Mouse (Mus musculus) heart, embryonic 12.5 days (tissue): Measurements from ENCODE around the gene Arid3b. TPM values are rescaled to one million over a fixed set of nuclear protein-coding genes. Genes with fewer than 3 reads are reported as not detected.

Experiments
- ATAC-seq: fragments of 200-750 bp; cut with Nextera tagmentation; 2 replicates; pipeline ENCODE4 v1.8.0; 2017; ENCODE audit warnings: moderate TSS enrichment, moderate library complexity; ENCODE audit not compliant: insufficient number of reproducible peaks, low FRiP score
- H3K27ac ChIP-seq: fragments of 300-500 bp; sonication (generic); 2 replicates; pipeline ENCODE4 v1.5.1; 2016; ENCODE audit warnings: mild to moderate bottlenecking, moderate library complexity; ENCODE audit not compliant: poor library complexity, severe bottlenecking
- H3K27me3 ChIP-seq: fragments of 300-500 bp; sonication (generic); replicated peaks from 2 replicates; pipeline ENCODE4 v1.6.1; 2016; ENCODE audit warnings: mild to moderate bottlenecking, moderate library complexity
- H3K36me3 ChIP-seq: fragments of 300-500 bp; sonication (generic); 2 replicates; pipeline ENCODE4 v1.6.1; 2016; ENCODE audit warnings: mild to moderate bottlenecking, moderate library complexity
- H3K4me1 ChIP-seq: fragments of 300-500 bp; sonication (generic); replicated peaks from 2 replicates; pipeline ENCODE4 v1.6.1; 2016; ENCODE audit warnings: mild to moderate bottlenecking
- H3K4me2 ChIP-seq: fragments of 300-500 bp; sonication (generic); 2 replicates; pipeline ENCODE4 v1.6.1; 2016; ENCODE audit warnings: mild to moderate bottlenecking, moderate library complexity
- H3K4me3 ChIP-seq: fragments of 300-500 bp; sonication (generic); 2 replicates; pipeline ENCODE4 v1.5.1; 2016; ENCODE audit warnings: mild to moderate bottlenecking
- H3K9ac ChIP-seq: fragments of 300-500 bp; sonication (generic); 2 replicates; pipeline ENCODE4 v1.6.1; 2016; ENCODE audit warnings: mild to moderate bottlenecking, moderate library complexity
- H3K9me3 ChIP-seq: fragments of 300-500 bp; sonication (generic); replicated peaks from 2 replicates; pipeline ENCODE4 v1.6.1; 2016; ENCODE audit warnings: mild to moderate bottlenecking, moderate library complexity
- WGBS: fragments of 180-500 bp; shearing (Covaris S2); methylation state at CpG from one replicate; pipeline ENCODE4 v1.1.7; 2016; 5-methylcytosine and 5-hydroxymethylcytosine counted together
- polyA plus RNA-seq: library from polyadenylated mRNA; unstranded; fragments of >200 nt; fragmentation: Nextera tagmentation; extraction: Ambion mirVana; gene quantifications from 2 replicates; pipeline ENCODE4 v1.2.1, GENCODE M21; 2016

The Arid3b gene
- polyA plus RNA-seq, 1 experiment from 2014 or later = 27.0 TPM

DNA sequence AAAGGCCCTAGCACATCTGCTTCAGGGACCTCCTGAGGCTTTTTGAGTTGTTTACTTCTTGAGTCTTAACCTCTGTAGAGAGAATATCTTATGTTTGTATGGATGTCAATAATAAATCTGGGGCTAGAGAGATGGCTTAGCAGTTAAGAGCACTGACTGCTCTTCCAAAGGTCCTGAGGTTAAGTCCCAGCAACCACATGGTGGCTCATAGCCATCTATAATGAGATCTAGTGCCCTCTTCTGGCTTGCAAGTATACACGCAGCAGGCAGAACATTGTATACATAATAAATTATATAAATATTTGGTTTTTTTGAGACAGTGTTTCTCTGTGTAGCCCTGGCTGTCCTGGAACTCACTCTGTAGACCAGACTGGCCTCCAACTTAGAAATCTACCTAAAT lies 62.4 kb downstream of the Arid3b start:
- Histone ChIP-seq H3K9me3 (no peaks in the 10 kb centered on the region), H3K4me1 (peaks cover 41% of the 10 kb centered on the region), H3K27ac (peak overlapping the region; percentile 35; the same call in 1 of the 2 replicates), H3K4me3 (no peak overlapping the region), H3K9ac (no peak overlapping the region), H3K4me2 (no peak overlapping the region), H3K27me3 (no peaks in the 10 kb centered on the region), H3K36me3 (peaks cover 4% of the 10 kb centered on the region; the same call in 1 of the 2 replicates)
- 14% methylated on average over 1 of the region's 1 CpGs for WGBS
- no peak for ATAC-seq

DNA sequence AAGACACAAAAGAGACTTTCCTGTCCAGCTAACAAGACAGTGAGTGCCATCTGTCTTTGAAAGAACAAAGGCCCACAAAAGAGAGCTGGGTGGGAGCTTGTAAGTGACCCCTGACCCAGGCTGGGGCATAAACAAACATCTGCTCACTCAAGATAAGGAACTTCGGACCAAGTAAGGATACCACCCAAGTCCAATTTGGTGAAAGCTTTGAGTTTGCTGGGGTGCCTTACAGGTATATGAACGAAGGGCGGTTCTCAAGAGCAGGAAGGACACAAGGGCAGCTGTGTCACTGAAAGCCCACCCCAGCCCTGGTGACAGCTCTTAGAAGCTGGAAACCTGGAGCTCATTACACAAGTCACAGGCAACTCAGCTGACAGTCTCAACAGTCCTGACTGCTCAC lies 62.8 kb downstream of the Arid3b start:
- Histone ChIP-seq H3K9ac (no peak overlapping the region), H3K27ac (peak overlapping the region; percentile 35), H3K9me3 (no peaks in the 10 kb centered on the region), H3K4me1 (peaks cover 44% of the 10 kb centered on the region), H3K4me3 (no peak overlapping the region), H3K36me3 (peaks cover 4% of the 10 kb centered on the region; the same call in 1 of the 2 replicates), H3K27me3 (no peaks in the 10 kb centered on the region), H3K4me2 (no peak overlapping the region)
- 40% methylated on average over 3 of the region's 3 CpGs for WGBS
- ATAC-seq = no peak; the same call in 1 of the 2 replicates

DNA sequence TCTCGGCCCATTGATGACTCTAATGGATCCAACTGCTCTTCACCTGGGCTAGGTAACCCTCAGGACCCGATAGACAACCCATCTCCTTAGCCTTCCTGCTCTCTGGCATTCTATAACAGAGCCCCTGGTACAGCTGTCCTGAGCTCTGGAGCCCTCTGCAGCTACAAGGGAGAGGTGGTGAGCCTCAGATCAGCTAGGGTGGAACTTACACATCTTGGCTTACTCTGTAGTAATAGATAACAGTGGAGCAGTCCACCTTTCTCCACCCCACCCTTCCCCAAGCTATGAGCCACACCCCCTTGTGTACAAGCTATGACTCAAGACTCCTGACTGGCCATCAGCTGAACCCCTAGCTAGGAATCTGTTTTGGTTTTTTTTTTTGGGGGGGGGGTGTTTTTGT lies 65.8 kb downstream of the Arid3b start:
- peak; percentile 82 for ATAC-seq
- WGBS = 87% methylated on average over 2 of the region's 2 CpGs
- Histone ChIP-seq H3K27ac (peak overlapping the region; percentile 86), H3K9me3 (no peaks in the 10 kb centered on the region), H3K4me2 (no peak overlapping the region), H3K36me3 (no peaks in the 10 kb centered on the region), H3K27me3 (no peaks in the 10 kb centered on the region), H3K9ac (no peak overlapping the region), H3K4me1 (peaks cover 59% of the 10 kb centered on the region), H3K4me3 (no peak overlapping the region)

GRCm38 (mm10) chr9:57770214-57770613 lies 66.4 kb downstream of the Arid3b start:
- H3K4me3 ChIP-seq = no peak overlapping the region
- no peaks in the 10 kb centered on the region for H3K36me3 ChIP-seq
- no peaks in the 10 kb centered on the region for H3K9me3 ChIP-seq
- peak overlapping the region; percentile 86 for H3K27ac ChIP-seq
- H3K9ac ChIP-seq = 0 out of 2 replicates have a peak overlapping the region, but pooled peaks have one; percentile 27
- H3K4me2 ChIP-seq = peak overlapping the region; percentile 0; the same call in 1 of the 2 replicates
- WGBS = 29% methylated on average over 1 of the region's 1 CpGs
- peaks cover 57% of the 10 kb centered on the region for H3K4me1 ChIP-seq
- peak; percentile 13; the same call in 1 of the 2 replicates for ATAC-seq
- H3K27me3 ChIP-seq = no peaks in the 10 kb centered on the region

GRCm38 (mm10) chr9:57769539-57770069 lies 67.0 kb downstream of the Arid3b start:
- ATAC-seq = peak; percentile 68
- WGBS = 38% methylated on average over 2 of the region's 2 CpGs
- peaks cover 57% of the 10 kb centered on the region for H3K4me1 ChIP-seq
- H3K9ac ChIP-seq = peak overlapping the region; percentile 27; the same call in 1 of the 2 replicates
- H3K9me3 ChIP-seq = no peaks in the 10 kb centered on the region
- no peaks in the 10 kb centered on the region for H3K36me3 ChIP-seq
- peak overlapping the region; percentile 0; the same call in 1 of the 2 replicates for H3K4me2 ChIP-seq
- peak overlapping the region; percentile 86 for H3K27ac ChIP-seq
- no peaks in the 10 kb centered on the region for H3K27me3 ChIP-seq
- no peak overlapping the region for H3K4me3 ChIP-seq

- no peaks in the 10 kb centered on the region for H3K36me3 ChIP-seq
- ATAC-seq = no peak
- WGBS = 85% methylated on average over 4 of the region's 4 CpGs
- H3K27ac ChIP-seq = peak overlapping the region; percentile 64
- no peaks in the 10 kb centered on the region for H3K9me3 ChIP-seq
- no peaks in the 10 kb centered on the region for H3K27me3 ChIP-seq
- peaks cover 70% of the 10 kb centered on the region for H3K4me1 ChIP-seq
- H3K4me2 ChIP-seq = peak overlapping the region; percentile 96
- 0 out of 2 replicates have a peak overlapping the region, but pooled peaks have one; percentile 9 for H3K9ac ChIP-seq
- H3K4me3 ChIP-seq = no peak overlapping the region
These were observed 69.4 kb downstream of the Arid3b start for GRCm38 (mm10) chr9:57767231-57767630.

DNA sequence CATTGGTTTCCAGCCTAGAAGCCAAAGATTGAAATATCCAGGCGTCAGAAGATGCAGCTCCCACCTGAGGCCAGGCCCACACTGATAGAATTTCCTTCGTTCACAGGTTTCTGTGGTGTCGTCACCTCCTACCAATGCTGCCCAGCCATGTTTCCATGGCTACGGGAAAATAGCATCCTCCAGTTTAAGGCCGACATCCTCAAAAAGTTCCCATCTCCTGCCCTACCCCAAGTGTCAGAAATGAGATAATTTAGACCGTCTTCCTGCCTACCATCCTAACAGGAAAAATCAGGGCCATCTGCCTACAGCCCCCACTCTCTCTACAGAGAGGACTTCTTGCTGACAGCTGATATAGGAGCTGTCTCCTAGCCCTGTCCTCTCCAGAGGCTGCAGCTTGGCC lies 70.2 kb downstream of the Arid3b start:
- Histone ChIP-seq H3K9me3 (no peaks in the 10 kb centered on the region), H3K4me1 (peaks cover 70% of the 10 kb centered on the region), H3K27ac (peak overlapping the region; percentile 98), H3K36me3 (peaks cover 4% of the 10 kb centered on the region), H3K27me3 (no peaks in the 10 kb centered on the region), H3K9ac (peak overlapping the region; percentile 93), H3K4me2 (peak overlapping the region; percentile 96), H3K4me3 (peak overlapping the region; percentile 87)
- WGBS = 33% methylated on average over 6 of the region's 6 CpGs
- no peak for ATAC-seq

DNA sequence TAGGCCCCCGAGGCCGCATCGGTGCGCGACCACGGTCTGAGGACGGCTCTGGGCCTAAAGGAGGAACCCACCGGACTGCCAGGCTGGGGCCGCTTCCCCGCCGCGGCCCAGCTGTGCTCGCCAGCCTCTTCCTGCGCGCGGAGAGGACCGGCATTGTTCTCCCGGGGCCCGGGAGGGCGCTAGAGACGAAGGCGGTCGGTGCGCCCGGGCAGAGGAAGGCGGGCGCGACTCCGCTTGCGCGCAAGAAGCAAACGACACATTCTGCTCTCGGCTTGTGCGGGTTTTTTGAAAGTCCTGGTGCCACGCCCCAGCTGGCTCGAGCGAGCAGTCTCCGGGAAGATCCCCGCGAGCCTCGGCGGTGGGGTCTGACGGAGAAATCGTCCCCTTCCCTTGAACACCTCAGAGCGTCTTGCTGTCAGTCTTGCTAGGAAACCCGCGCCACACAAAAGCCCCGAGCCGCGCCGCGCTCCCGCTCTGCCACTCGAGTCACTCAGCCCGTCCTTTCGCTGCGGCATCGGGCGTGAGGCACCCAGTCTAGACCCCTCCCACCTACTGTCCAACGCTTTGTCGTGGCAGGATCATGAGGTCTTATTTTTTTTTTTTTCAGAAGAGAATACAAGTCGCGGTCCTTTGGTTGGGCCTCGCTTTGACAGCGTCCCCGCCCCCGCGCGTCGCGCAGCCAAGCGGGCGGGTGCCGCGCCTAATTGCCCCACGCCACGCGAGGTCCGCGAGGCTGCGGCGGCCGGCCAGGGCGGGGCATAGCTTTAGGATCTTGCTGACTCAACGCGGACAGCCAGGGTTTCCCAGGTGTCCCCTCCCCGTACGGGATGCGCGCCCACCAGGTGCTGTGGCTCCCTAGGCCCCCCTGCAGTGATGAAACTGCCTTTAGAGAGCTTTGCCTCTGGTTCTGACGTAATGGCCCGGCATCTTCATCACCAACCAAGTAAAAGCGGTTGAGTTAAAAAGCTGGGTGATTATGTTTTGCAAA lies 70.9 kb downstream of the Arid3b start, which contains the start of gene Clk3:
Clk3 (minus strand) TSS at position 497 of the 988 bp plus-strand sequence.
- peak within 1 kb of the TSS; percentile 93 for H3K9ac ChIP-seq
- peak within 1 kb of the TSS; percentile 87 for H3K4me3 ChIP-seq
- peak within 1 kb of the TSS; percentile 98 for H3K27ac ChIP-seq
- ATAC-seq = peak; percentile 49
- H3K4me2 ChIP-seq = peak within 1 kb of the TSS; percentile 96
- no peaks in the 10 kb centered on the region for H3K9me3 ChIP-seq
- H3K36me3 ChIP-seq = peaks cover 11% of the 10 kb centered on the region
- no peaks in the 10 kb centered on the region for H3K27me3 ChIP-seq
- WGBS = under 1% methylated on average over 93 of the region's 93 CpGs
- peaks cover 68% of the 10 kb centered on the region for H3K4me1 ChIP-seq

DNA sequence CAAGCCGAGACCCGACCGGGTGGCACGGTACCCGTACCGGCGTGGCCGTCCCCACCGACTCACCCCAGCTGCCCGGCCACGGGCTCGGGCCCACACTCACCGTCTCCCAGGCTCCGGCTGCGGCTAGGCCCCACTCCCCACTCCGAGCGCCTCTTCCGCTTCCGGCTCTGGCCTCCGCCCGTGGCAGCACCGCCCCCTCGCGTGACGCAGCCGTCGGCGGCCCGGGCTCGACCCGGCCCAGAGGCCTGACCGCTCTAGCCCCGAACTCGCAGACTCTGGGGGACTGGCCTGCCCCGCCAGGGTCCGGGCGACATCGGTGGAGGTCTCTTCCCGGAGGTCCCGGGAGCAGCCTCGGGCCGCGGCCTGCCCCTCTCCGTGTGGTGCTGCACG lies 71.6 kb downstream of the Arid3b start:
- H3K4me3 ChIP-seq = peak overlapping the region; percentile 87
- peak overlapping the region; percentile 96 for H3K4me2 ChIP-seq
- H3K9me3 ChIP-seq = no peaks in the 10 kb centered on the region
- peaks cover 18% of the 10 kb centered on the region for H3K36me3 ChIP-seq
- peak overlapping the region; percentile 98 for H3K27ac ChIP-seq
- WGBS = under 1% methylated on average over 45 of the region's 45 CpGs
- H3K4me1 ChIP-seq = peaks cover 64% of the 10 kb centered on the region
- H3K27me3 ChIP-seq = no peaks in the 10 kb centered on the region
- ATAC-seq = peak; percentile 88
- peak overlapping the region; percentile 93 for H3K9ac ChIP-seq

DNA sequence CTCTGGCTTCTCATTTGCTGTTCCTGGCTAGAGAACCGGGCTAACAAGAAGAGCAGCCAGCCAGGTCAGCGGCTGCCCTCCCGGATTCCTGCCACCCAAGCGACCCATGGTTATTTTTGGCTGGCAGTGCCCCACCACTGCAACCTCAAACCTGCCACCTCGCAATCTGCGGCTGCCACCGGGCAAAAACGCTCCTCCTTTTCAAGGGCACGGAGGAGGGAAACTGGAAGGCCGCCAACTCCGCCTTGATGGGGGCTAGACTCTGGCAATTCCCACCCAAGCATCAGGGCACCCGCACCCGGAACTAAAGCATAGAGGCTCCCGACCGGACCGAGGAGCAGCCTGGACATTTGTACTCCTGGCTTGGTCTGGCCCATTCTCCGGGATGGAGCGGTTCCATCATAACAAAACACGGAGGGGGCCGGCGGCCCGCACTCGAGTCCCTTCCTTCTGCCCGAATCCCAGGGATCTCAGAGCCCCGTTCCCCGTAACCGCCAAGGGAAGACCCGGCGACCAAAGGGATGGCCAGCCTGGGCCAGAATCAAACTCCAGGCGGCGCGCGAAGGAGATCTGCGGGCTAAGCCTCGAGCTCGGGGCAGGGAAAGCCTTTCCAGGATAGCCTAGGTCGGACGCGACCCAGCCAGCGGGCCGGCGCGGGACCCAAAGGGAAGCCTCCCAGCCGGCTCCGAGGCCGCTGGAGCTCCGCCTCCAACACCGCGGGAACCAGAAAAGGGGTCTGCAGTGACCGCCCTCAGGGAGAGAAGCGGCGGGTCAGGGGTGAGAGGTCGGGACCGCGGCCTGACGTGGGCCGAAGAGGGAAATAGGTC lies 72.2 kb downstream of the Arid3b start:
- Histone ChIP-seq H3K4me1 (peaks cover 63% of the 10 kb centered on the region), H3K4me3 (peak overlapping the region; percentile 87), H3K9me3 (no peaks in the 10 kb centered on the region), H3K36me3 (peaks cover 24% of the 10 kb centered on the region), H3K27ac (peak overlapping the region; percentile 98), H3K4me2 (peak overlapping the region; percentile 96), H3K27me3 (no peaks in the 10 kb centered on the region), H3K9ac (peak overlapping the region; percentile 93)
- ATAC-seq = peak; percentile 52
- under 1% methylated on average over 57 of the region's 57 CpGs for WGBS
